Mouse (Mus musculus): Measurements from ENCODE around the gene Ptprm. TPM values are rescaled to one million over a fixed set of nuclear protein-coding genes. Genes with fewer than 3 reads are reported as not detected.
A peak's percentile ranks its signal among the peaks of the same experiment; 100 is the strongest.

The Ptprm gene
- total RNA-seq, 2 experiments from 2014 or later, result 21.0 to 23.6 TPM

DNA sequence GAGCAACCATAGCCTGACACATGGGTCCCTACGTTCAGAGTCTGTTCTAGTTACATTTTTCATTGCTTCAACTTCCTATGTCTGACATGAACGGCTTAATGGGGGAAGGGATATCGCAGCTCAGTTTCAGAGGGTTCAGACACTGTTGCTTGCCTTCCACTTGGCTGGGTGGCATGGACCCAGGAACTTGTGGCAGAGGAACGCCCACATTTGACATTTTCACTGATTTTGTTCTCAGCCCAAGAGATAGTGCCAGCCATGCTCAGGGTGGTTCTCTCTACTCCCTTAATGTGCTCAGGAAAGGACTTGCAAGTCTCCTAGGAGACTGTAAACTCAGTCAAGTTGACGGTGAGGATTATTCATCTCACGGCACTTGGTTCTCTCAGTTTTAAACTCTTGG, 588.1 kb downstream of the Ptprm start:
- no peak for DNase-seq

- DNase-seq, result no peak
Observed at GRCm38 (mm10) chr17:66764435-66764834, 589.8 kb downstream of the Ptprm start.

- DNase-seq, result no peak
Observed at GRCm38 (mm10) chr17:66762716-66763115, 591.5 kb downstream of the Ptprm start.

DNA sequence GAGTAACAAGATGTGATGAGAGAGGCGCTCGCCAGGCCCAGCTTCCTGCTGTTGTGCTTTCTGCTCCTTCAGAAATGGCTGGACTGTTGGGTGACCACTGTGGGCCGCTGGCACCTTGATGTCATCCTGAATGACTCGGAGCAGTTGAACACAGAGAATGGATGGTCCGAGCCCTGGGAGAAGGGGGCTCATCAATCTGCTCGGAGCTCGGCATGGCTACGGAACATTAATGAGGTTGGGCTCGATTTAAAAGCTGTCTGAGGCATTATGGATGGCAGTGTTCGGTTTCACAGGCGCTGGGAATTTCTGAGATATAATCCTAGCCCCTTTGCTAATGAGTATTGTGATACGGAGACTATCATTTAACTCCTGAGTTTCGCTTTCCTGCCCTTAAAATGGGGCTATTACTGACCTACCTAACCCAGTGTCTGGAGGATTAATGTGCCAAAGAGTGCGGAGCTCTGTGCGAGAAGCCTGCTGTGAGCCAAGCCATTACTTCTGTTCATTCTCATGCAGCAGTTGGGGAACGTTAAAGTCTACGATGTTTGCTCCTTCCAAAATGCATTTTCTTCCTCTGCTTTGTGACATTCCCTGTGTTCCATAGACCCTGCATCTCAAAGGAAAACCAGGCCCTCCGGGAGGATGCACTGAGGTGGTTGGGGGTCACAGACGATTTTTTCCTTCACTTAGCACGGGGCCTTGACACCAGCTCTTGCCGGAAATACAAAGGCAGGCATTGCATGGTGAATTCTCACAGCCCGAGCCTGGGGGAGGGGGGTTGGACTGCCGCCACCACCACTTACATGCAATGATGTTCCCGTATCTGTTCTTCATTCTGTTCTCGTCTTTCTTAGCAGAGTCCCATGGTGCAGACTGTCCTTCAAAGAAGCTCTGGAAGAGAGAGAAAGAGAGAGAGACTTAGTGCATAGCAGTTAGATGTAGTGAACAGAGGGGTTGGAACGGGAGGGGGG, 592.6 kb downstream of the Ptprm start:
- DNase-seq, result peak; percentile 16 to 19

GRCm38 (mm10) chr17:66757025-66757511, 597.2 kb downstream of the Ptprm start:
- DNase-seq, result peak in 1 of 2 experiments; percentile 6

DNA sequence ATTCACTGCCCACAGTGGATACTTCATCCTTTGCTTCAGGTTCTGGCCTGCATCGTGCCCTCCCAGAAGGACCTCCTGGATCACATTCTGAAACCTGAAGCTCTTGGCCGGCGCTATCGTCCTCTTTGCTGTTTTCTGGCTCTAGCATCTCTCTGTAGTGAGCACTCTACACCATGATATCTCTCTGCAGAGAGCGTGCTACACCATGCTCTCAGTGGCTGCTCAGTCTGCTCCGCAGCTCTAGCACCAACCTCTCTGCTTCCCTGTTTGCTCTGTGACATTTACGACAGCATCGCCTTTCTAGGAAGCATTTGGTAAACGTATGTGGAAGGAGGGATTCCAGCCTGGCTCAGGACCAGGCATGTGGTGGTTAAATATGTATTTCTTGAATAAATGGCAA, 597.8 kb downstream of the Ptprm start:
- DNase-seq, result no peak

GRCm38 (mm10) chr17:66755191-66755654, 599.0 kb downstream of the Ptprm start:
- DNase-seq, result peak; percentile 24 to 38

GRCm38 (mm10) chr17:66754208-66754865, 599.9 kb downstream of the Ptprm start:
- no peak for DNase-seq

GRCm38 (mm10) chr17:66751746-66752145, 602.5 kb downstream of the Ptprm start:
- DNase-seq, result peak in 1 of 2 experiments; percentile 11

- no peak for DNase-seq
Observed at GRCm38 (mm10) chr17:66750481-66751206, 603.6 kb downstream of the Ptprm start.

- no peak for DNase-seq
Observed at GRCm38 (mm10) chr17:66749976-66750375, 604.3 kb downstream of the Ptprm start.

GRCm38 (mm10) chr17:66746506-66746905, 607.8 kb downstream of the Ptprm start:
- DNase-seq, result no peak

- DNase-seq, result no peak
Observed at GRCm38 (mm10) chr17:66743321-66743720, 610.9 kb downstream of the Ptprm start.

DNA sequence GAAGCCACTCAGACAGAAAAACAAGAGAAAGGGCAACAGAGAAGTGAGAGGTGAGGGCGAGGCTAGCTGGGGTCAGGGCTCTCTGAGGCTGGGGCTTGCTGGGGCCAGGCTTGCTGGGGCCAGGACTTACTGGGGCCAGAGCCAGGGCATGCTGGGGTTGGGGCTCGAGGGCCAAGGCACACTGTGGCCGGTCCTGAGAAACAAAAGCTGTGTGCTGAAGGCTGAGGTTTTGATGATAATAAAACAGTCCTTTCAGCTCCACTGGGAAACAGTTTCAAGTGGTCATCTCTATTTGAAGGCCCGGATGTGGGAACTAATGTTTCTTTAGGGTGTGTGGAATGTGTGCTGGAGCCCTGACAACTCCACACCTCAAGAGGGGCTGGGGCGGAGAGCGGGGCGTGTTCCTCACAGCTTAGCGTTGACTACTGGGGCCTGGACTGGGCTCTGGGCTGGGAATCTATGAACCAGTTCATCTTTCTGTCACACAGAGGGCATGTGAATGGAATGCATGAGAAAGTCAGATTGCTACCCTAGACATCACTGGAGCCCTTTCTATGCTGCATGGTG, 615.4 kb downstream of the Ptprm start:
- DNase-seq, result no peak

GRCm38 (mm10) chr17:66738331-66738730, 615.9 kb downstream of the Ptprm start:
- DNase-seq, result no peak

DNA sequence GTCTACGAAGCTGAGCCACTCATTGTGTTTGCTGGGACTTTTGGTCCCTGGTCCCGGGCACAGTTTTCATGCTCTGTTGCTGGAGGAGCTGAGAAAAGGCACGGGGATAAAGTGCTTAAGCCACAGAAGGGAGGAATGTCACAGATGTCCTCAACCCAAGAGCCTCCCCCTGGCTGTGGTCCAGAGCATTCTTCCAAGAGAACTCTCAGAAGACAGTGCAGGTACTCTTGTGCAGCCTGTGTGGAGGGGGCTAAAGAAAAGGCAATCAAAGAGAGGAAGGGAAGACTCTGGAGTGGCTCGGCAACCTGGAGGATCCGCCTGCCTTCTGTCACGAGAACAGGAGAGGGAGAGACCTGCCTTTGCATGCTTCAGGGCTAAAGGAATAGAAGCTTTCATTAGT, 617.8 kb downstream of the Ptprm start:
- DNase-seq, result no peak

DNA sequence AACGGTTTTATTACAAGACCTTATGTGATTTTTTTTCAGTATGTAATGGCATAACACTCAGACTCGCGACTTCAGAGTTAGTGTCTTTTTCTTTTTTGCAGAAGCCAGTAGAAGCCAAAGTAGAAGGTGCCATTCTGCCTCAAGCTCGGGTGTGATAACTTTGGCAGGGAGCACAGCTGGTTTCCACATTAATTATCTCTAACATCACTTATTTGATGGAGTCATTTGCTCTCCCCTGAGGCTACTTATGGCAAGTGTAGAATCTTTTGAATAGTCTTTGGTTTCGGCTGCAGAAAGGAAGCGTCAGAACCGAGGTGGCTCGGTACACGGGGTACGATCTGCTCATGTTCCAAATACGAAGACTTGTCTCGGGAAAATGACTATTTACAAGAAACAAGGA, 620.7 kb downstream of the Ptprm start:
- no peak for DNase-seq

- no peak for DNase-seq
Observed at GRCm38 (mm10) chr17:66729979-66730378, 624.3 kb downstream of the Ptprm start.

- DNase-seq, result no peak
Observed at GRCm38 (mm10) chr17:66720992-66721351, 633.3 kb downstream of the Ptprm start.

DNA sequence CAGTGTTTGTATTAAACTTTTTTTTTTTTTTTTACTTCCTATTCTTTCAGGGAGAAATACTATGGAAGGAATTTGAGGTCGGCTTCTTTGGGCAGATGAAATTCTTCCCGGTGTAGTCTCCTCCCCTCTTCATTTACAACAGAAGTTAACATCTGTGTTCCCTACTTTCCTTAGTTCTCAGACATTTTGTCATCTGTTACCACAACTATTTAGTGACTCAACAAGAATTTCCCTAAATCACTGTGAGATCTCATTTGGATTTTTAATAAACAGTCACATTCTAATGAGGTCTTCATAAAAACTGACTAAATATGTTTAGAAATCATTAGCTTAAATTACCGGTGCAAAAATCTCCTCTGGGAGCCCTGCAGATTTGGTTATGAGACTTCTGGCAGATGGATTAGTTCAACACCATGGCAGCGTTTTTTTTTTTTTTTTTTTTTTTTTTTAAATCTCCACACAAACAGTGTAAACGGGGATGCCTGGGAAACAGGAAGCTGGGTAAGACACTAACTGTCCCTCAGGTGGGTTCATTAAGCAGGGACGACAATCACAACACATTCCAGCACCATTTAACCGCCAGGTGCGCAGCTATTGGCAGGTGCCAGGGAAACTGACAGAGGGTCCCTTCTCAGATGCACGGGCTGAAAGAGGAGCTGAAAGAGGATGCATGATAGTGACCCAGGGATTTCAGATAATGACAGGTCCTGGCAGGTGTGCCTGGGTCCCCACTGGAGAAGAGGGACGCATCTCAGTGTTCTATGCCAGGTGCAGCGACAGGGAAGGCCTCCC, 633.9 kb downstream of the Ptprm start:
- DNase-seq, result no peak

GRCm38 (mm10) chr17:66712456-66713205, 641.6 kb downstream of the Ptprm start:
- no peak for DNase-seq
